Mouse (Mus musculus) lung, embryonic 15.5 days (tissue): ENCODE results near the gene Fam8a1. TPM values are rescaled to one million over a fixed set of nuclear protein-coding genes. Genes with fewer than 3 reads are reported as not detected.

ENCODE experiments used
- ATAC-seq: fragments of 200-750 bp; cut with Nextera tagmentation; 2 replicates; pipeline ENCODE4 v1.8.0; 2017; ENCODE audit warnings: moderate number of reproducible peaks, borderline replicate concordance; ENCODE audit not compliant: low FRiP score, low TSS enrichment; ENCODE audit errors: extremely low read depth
- H3K27ac ChIP-seq: fragments of 300-500 bp; sonication (generic); 2 replicates; pipeline ENCODE4 v1.5.1; 2015; ENCODE audit warnings: moderate library complexity, mild to moderate bottlenecking, inconsistent platforms
- H3K27me3 ChIP-seq: fragments of 300-500 bp; sonication (generic); 2 replicates; pipeline ENCODE4 v1.6.1; 2015; ENCODE audit warnings: inconsistent platforms
- H3K36me3 ChIP-seq: fragments of 300-500 bp; sonication (generic); 2 replicates; pipeline ENCODE4 v1.6.1; 2015; ENCODE audit warnings: inconsistent platforms
- H3K4me1 ChIP-seq: fragments of 300-500 bp; sonication (generic); 2 replicates; pipeline ENCODE4 v1.6.1; 2015; ENCODE audit warnings: inconsistent platforms
- H3K4me2 ChIP-seq: fragments of 300-500 bp; sonication (generic); 2 replicates; pipeline ENCODE4 v1.6.1; 2015; ENCODE audit warnings: inconsistent platforms, mild to moderate bottlenecking, moderate library complexity
- H3K4me3 ChIP-seq: fragments of 300-500 bp; sonication (generic); 2 replicates; pipeline ENCODE4 v1.5.1; 2015; ENCODE audit warnings: mild to moderate bottlenecking, inconsistent platforms
- H3K9ac ChIP-seq: fragments of 300-500 bp; sonication (generic); 2 replicates; pipeline ENCODE4 v1.6.1; 2015; ENCODE audit warnings: inconsistent platforms
- H3K9me3 ChIP-seq: fragments of 300-500 bp; sonication (generic); 2 replicates; pipeline ENCODE4 v1.6.1; 2016; ENCODE audit warnings: inconsistent platforms
- WGBS: fragments of 180-500 bp; shearing (Covaris S2); methylation state at CpG from one replicate; pipeline ENCODE4 v1.1.7; 2015; 5-methylcytosine and 5-hydroxymethylcytosine counted together
- polyA plus RNA-seq: library from polyadenylated mRNA; unstranded; fragments of >200 nt; fragmentation: Nextera tagmentation; extraction: Ambion mirVana; gene quantifications from 2 replicates; pipeline ENCODE4 v1.2.1, GENCODE M21; 2015

Fam8a1 gene
- polyA plus RNA-seq: 8.4 and 10.2 TPM in 2 replicates

GRCm38 (mm10) chr13:46669048-46669619, at the start of gene Fam8a1:
Gene Fam8a1, plus strand, starts transcription at chr13:46669522.
- WGBS: under 1% methylated on average over 35 of the region's 46 CpGs
- Histone ChIP-seq H3K4me2 (peak within 1 kb of the TSS; percentile 87), H3K27ac (peak within 1 kb of the TSS; percentile 68), H3K27me3 (no peaks in the 10 kb centered on the region), H3K9me3 (no peaks in the 10 kb centered on the region), H3K9ac (peak within 1 kb of the TSS; percentile 76), H3K36me3 (peaks cover 22% of the 10 kb centered on the region), H3K4me1 (peaks cover 15% of the 10 kb centered on the region), H3K4me3 (peak within 1 kb of the TSS; percentile 94)
- ATAC-seq: peak; percentile 93

GRCm38 (mm10) chr13:46619633-46620032, 49.7 kb upstream of the Fam8a1 start:
- WGBS: 5% methylated on average over 11 of the region's 11 CpGs
- no peaks in the 10 kb centered on the region for H3K36me3 ChIP-seq
- H3K4me2 ChIP-seq: peak overlapping the region; percentile 39
- no peak for ATAC-seq
- H3K4me1 ChIP-seq: peaks cover 8% of the 10 kb centered on the region; the same call in 1 of the 2 replicates
- H3K27ac ChIP-seq: no peak overlapping the region
- H3K9ac ChIP-seq: no peak overlapping the region
- no peak overlapping the region for H3K4me3 ChIP-seq
- no peaks in the 10 kb centered on the region for H3K9me3 ChIP-seq
- H3K27me3 ChIP-seq: no peaks in the 10 kb centered on the region

DNA sequence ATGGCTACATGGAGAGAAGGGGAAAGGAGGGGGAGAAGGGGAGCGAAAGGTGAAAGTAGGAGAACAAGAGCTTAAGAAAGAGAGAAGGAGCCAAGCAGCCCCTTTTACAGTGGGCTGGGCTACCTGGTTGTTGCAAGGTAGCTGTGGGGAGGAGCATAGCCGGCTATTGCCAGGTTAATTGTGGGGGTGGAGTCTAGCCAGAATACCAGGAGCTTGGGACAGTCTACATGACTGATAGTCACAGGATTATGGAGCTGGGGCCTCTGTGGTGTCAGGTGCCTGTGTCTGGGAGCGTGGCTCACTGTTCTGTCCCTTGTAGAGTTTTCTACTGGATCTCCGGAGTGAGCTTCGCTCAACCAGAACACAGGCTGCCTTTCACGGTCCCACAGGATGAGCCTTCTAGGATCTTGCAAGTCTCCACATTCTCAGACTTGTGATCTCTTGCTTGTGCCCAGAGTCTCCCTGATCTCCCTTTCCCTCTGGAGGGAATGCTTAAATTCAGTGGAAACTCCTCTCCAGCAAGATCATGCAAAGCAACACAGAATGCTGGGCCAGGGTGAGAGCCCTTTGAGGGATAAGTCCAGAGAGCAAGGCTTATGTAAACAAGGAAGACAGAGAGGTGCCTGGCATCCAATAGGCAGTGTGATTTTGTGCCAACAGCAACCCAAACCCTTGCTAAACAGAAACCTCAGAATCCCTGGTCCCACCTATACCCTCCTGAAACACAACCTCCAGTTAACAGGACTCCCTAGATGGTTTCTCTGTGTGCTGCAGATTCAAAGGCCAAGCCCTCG, 48.2 kb upstream of the Fam8a1 start:
- Histone ChIP-seq H3K4me3 (no peak overlapping the region), H3K9me3 (no peaks in the 10 kb centered on the region), H3K4me1 (peaks cover 8% of the 10 kb centered on the region; the same call in 1 of the 2 replicates), H3K9ac (no peak overlapping the region), H3K36me3 (no peaks in the 10 kb centered on the region), H3K27me3 (no peaks in the 10 kb centered on the region), H3K27ac (no peak overlapping the region), H3K4me2 (no peak overlapping the region)
- ATAC-seq: no peak
- 80% methylated on average over 7 of the region's 7 CpGs for WGBS

DNA sequence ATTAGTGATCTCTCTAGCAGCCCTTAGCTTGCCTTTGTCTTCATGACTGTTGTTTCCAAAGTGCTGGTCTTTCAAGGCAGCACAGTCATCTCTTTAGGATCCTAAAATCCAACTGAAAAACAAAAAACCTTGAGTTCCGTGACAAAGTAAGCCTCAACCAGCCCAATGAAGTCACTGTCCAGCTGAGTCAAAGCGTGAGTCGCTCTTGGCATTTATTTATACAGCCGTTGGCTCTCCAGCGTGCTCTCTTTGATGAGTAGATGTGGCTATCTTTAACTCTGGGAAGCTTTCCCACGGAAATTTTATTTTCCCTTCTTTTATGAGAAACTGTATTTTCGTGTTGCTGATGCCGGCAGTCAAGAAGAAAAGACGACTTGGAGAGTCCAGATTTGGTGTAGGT, 42.7 kb upstream of the Fam8a1 start:
- H3K27ac ChIP-seq: no peak overlapping the region
- WGBS: 53% methylated on average over 9 of the region's 9 CpGs
- H3K36me3 ChIP-seq: no peaks in the 10 kb centered on the region
- no peak for ATAC-seq
- H3K27me3 ChIP-seq: no peaks in the 10 kb centered on the region
- no peaks in the 10 kb centered on the region for H3K4me1 ChIP-seq
- no peaks in the 10 kb centered on the region for H3K9me3 ChIP-seq
- H3K4me2 ChIP-seq: no peak overlapping the region
- no peak overlapping the region for H3K9ac ChIP-seq
- H3K4me3 ChIP-seq: no peak overlapping the region

DNA sequence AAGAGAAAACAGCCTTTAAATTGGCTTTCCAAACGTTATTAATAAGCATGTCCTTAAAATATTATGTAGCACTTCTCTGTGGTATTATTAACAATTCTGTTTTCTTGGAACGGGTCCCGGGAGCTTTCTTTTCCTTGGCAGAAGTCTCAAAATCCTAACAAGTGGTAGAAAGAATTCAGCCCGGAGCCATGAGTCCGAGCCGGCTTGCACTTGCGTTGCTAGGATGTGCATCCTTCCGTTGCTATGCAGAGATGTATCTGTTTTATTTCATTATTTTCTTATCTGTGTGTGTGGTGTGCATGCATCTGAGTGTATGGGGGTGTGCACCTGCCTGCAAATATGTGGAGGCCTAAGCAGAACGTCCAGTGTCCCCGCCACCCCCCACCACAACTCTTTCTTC, 41.5 kb upstream of the Fam8a1 start:
- no peak overlapping the region for H3K9ac ChIP-seq
- H3K27ac ChIP-seq: no peak overlapping the region
- no peak overlapping the region for H3K4me2 ChIP-seq
- H3K27me3 ChIP-seq: no peaks in the 10 kb centered on the region
- no peak for ATAC-seq
- 52% methylated on average over 10 of the region's 10 CpGs for WGBS
- no peak overlapping the region for H3K4me3 ChIP-seq
- no peaks in the 10 kb centered on the region for H3K9me3 ChIP-seq
- no peaks in the 10 kb centered on the region for H3K4me1 ChIP-seq
- no peaks in the 10 kb centered on the region for H3K36me3 ChIP-seq

DNA sequence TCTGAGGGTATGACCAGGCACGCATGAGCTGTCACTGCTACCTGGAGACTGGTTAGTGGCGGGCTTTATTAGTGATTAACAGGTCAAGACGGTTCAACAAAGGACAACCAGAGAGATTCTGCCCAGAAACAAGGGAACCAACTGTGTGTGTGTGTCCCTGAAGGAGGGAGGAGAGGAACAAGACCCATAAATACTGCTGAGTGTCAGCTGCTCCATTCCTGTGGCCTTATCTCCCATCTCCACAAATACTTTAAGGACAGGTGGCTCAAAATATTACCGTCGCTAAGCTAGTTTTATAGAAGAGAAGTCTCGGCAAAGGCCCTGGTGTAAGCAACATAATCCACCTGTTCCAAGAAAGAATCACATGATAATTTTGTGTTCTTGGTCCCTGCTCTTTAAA, 39.9 kb upstream of the Fam8a1 start:
- Histone ChIP-seq H3K4me3 (no peak overlapping the region), H3K27ac (no peak overlapping the region), H3K9me3 (no peaks in the 10 kb centered on the region), H3K4me2 (no peak overlapping the region), H3K36me3 (no peaks in the 10 kb centered on the region), H3K27me3 (no peaks in the 10 kb centered on the region), H3K4me1 (no peaks in the 10 kb centered on the region), H3K9ac (no peak overlapping the region)
- no peak for ATAC-seq
- 68% methylated on average over 6 of the region's 6 CpGs for WGBS

DNA sequence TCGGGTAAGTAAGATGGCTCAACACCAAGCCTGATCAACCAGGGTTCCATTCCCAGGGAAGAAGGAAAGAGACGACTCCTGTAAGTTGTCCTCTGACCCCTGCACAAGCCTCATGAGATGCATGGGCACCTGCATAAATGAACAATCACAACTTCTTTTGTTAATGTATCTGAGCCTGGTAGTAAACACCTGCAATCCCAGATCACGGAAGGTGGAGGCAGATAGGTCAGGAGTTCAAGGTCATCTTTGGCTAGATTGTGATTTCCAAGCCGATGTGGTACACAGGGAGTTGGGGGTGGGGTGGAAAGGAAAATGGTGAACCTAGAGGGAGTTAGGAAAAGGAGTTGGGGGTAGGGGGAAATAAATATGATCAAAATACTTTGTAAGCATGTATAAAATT, 36.5 kb upstream of the Fam8a1 start:
- no peak overlapping the region for H3K4me2 ChIP-seq
- no peaks in the 10 kb centered on the region for H3K9me3 ChIP-seq
- H3K27me3 ChIP-seq: no peaks in the 10 kb centered on the region
- H3K27ac ChIP-seq: no peak overlapping the region
- H3K36me3 ChIP-seq: no peaks in the 10 kb centered on the region
- no peak overlapping the region for H3K4me3 ChIP-seq
- H3K9ac ChIP-seq: no peak overlapping the region
- no peak for ATAC-seq
- WGBS: 37% methylated on average over 4 of the region's 4 CpGs
- no peaks in the 10 kb centered on the region for H3K4me1 ChIP-seq

- no peaks in the 10 kb centered on the region for H3K27me3 ChIP-seq
- no peak overlapping the region for H3K4me2 ChIP-seq
- no peak overlapping the region for H3K4me3 ChIP-seq
- WGBS: 54% methylated on average over 18 of the region's 18 CpGs
- no peaks in the 10 kb centered on the region for H3K36me3 ChIP-seq
- no peak for ATAC-seq
- no peaks in the 10 kb centered on the region for H3K4me1 ChIP-seq
- no peaks in the 10 kb centered on the region for H3K9me3 ChIP-seq
- H3K9ac ChIP-seq: no peak overlapping the region
- no peak overlapping the region for H3K27ac ChIP-seq
These were observed 35.8 kb upstream of the Fam8a1 start for GRCm38 (mm10) chr13:46633320-46634132.

DNA sequence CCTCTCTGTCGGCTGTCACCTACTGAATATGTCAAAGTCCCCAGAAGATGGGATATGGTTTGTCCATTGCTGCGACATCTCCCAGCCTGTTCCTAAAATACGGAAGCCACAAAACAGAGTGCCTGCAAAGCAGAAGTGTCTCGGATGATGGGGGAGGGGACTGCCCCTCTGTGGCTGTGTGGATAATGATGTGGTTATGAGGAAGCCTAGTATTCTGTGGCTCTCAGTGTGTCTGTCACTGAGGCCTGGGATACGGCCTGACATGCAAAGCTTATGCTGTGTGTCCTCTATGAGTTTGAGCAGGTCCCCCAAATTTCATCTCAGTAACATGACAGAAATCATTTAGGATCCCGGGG, 35.2 kb upstream of the Fam8a1 start:
- H3K36me3 ChIP-seq: no peaks in the 10 kb centered on the region
- H3K27ac ChIP-seq: no peak overlapping the region
- no peak overlapping the region for H3K4me3 ChIP-seq
- no peak overlapping the region for H3K4me2 ChIP-seq
- no peaks in the 10 kb centered on the region for H3K4me1 ChIP-seq
- H3K9ac ChIP-seq: no peak overlapping the region
- 52% methylated on average over 6 of the region's 6 CpGs for WGBS
- no peaks in the 10 kb centered on the region for H3K27me3 ChIP-seq
- no peaks in the 10 kb centered on the region for H3K9me3 ChIP-seq
- ATAC-seq: no peak

GRCm38 (mm10) chr13:46640608-46641468, 28.5 kb upstream of the Fam8a1 start:
- ATAC-seq: no peak
- H3K27me3 ChIP-seq: no peaks in the 10 kb centered on the region
- 82% methylated on average over 10 of the region's 10 CpGs for WGBS
- no peak overlapping the region for H3K9ac ChIP-seq
- no peak overlapping the region for H3K4me2 ChIP-seq
- no peaks in the 10 kb centered on the region for H3K9me3 ChIP-seq
- no peak overlapping the region for H3K4me3 ChIP-seq
- H3K4me1 ChIP-seq: no peaks in the 10 kb centered on the region
- H3K27ac ChIP-seq: no peak overlapping the region
- H3K36me3 ChIP-seq: no peaks in the 10 kb centered on the region

GRCm38 (mm10) chr13:46642318-46642717, 27.0 kb upstream of the Fam8a1 start:
- H3K9me3 ChIP-seq: no peaks in the 10 kb centered on the region
- WGBS: 83% methylated on average over 4 of the region's 4 CpGs
- H3K27ac ChIP-seq: no peak overlapping the region
- no peak overlapping the region for H3K4me2 ChIP-seq
- no peaks in the 10 kb centered on the region for H3K4me1 ChIP-seq
- no peak for ATAC-seq
- no peaks in the 10 kb centered on the region for H3K36me3 ChIP-seq
- no peaks in the 10 kb centered on the region for H3K27me3 ChIP-seq
- H3K9ac ChIP-seq: no peak overlapping the region
- no peak overlapping the region for H3K4me3 ChIP-seq
